Mouse (Mus musculus): ENCODE results near the gene Srpk1.

DNA sequence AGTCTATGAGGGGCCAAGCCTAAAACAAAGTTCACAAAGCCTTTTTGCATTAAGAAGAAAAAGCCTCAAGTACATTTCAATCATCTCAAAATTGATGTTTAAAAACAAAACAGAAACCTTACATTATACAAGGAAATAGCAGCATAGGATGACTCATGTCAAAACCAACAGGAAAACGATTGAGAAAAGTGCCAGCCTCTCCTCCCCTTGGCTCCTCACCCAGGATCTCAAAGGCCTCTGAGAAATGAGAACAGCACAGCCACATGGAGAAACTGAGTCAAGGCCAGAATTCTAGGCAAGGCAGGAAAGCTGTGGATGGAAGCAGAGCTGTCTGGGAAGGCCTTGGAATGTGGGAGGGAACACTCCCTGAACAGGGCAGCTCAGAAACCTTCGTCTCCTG, 33.9 kb downstream of the Srpk1 start:
- TF ChIP-seq CTCF (conservative IDR thresholded peaks at IDR 0.05; ENCODE audit: insufficient read depth, insufficient read length, low read depth, low read length) (no peak), POLR2A (IDR thresholded peaks at IDR 0.05; ENCODE audit: low read depth, low read length) (no peak)

All from kidney, adult 2 months (tissue).